Mouse (Mus musculus) natural killer cell, adult 2 months (primary cell): ENCODE measurements around the gene Inpp4a.

Experiments used
- DNase-seq, 2 experiments: peaks; one replicate each; pipeline ENCODE4 v3.0.0; 2022; ENCODE audit warnings: low spot score in 2 of 2

Gene Inpp4a

DNA sequence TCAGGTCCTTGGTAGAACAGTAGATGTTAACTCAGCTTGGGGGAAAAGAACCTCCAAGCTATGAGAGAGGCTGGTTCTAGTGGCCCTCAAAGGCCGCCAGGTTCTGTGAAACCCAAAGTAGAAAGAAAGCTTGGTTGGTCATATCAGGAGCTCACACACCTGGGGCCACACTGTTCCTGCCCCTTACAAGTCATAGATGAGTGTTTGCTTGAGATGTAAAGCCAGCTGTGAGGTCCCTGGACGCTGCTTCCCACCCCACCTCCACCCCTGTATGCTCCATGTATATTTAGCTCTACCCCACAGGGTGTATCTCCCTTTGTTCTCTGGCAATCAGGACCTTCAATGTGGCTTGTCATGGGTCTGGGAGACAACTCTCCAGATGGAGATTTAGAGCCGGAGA lies 109.0 kb downstream of the Inpp4a start:
- no peak for DNase-seq

GRCm38 (mm10) chr1:37409647-37410046 lies 110.0 kb downstream of the Inpp4a start:
- no peak for DNase-seq

DNA sequence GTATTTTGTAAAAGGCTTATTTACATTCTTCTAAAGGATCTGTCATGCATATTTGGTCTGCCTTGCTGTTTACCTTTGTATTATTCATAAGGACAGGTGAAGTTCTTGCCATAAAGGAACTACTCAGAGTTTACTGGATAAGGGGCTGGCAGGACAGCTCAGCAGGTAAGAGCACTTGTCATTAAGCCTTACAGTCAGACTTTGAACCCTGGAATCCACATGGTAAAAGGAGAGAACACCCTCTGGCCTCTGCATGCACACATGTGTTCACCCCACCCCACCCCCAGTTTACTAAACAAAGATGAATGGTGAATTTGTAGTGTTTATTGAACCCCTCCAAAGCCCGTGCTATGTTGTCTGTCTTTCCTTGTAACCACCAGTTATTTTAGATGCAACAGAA lies 115.7 kb downstream of the Inpp4a start:
- DNase-seq: no peak

DNA sequence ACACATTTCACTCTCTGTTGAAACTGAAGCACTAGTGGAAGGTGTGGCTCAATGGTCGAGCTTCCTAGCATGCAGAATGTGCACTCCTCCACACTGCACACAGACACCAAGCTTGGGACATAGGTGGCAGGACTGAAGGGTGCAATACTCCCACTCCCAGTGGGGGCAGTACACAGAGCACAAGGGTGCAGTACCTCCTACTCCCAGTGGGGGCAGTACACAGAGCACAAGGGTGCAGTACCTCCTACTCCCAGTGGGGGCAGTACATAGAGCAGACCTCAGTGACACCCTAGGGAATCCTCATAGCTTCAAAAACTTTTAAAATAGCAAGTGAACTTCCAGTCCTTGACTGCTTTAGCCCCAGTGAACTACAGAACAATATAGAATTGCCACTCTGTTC lies 119.8 kb downstream of the Inpp4a start:
- peak; percentile 89 for DNase-seq

DNA sequence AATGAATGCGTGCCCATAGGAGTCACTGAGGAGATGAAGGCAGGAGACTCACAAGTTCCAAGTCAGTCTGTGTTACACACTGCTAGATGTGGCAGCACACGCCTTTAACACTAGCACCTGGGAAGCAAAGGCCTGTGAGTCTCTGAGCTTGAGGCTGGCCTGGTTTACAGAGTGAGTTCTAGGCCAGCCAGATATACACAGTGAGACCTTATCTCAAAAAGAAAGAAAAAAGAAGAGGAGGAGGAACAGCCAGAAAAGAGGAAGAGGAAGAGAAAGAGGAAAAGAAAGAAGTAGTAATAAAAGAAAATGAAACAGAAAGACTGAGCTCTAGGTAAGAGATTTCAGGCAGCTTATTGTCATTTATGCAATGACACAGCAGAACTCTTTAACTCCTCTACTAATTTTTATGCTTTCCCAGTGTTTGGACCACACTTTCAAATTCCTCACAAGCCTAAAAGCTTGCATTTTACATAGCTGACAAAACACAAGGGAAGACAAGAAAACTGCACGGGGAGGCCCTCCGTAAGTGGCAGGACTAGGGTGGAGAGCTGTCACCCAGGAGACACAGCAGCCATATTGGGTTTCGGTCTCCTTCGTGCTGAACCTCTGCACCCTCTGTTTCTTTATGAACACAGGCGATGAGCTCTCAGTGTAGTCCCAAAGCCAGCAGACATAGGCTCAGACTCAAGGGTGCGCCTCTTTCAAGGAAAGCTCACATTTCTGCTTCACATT lies 127.6 kb downstream of the Inpp4a start:
- DNase-seq: no peak

DNA sequence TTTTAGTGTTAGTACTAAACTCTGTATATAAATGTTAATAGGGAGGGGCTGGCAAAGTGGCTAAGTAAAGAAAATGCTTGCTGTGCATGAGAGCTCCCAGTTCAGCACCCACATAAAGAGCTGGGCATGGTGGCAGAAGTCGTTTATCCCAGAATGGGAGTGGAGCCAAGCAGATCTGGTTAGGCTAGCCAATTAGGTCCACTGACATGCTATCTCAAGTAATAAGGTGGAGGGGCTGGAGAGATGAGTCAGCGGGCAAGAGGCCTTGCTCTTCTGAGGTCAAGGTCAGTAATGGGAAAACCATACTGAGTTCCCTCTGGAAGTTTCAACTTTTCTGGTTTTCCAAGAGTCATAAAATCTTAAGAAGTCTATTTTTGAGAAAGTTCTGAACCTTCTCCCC lies 129.2 kb downstream of the Inpp4a start:
- no peak for DNase-seq

DNA sequence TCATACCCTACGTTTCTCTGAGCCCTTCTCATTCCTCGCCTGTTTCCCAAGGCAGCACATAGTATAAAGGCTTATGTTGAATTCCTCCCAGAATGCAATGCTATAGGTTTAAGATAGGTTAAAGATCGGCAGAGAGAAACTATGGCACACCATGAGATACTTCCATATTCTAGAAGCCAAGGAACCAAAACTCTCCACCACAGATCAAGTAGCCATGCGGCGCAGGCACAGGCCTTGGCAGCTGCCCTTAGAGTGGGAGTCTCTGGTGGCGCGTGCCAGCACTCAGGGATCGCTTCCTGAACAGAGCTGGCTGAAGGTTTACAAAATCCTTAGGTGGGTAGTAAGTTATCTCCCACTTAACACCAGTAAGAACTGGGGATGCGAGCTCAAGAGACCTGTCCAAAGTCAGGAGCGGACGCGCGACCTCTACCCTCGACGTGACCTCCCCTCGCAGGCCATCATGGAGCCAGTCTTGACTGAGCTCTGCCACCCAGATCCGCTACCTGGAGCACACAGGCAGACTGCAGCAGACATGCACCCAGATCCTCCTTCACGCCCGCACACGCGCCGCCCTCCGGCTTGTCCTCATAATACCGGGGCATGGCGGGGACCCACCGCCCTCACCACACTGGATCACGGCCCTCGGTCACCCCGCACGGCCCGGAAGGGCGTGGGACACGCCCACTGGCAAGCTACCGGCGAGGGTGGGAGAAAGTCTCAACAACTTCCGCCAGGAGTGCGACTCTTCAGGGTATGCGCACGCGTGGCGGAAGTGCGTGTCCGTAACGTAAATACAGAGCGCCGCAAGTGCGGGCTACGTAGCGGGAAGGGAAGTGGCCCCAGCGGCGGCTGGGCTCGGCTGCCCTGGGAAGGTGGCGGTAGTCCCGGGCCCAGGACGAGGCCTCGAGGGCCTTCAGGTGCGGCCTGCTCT lies 130.0 kb downstream of the Inpp4a start, which contains the start of the genes Coa5 and Unc50:
Gene Coa5, minus strand, starts transcription at position 738 of the 931 bp plus-strand sequence.
Gene Unc50, plus strand, starts transcription at position 774 of the 931 bp plus-strand sequence.
- DNase-seq: peak; percentile 87 to 91

- DNase-seq: no peak
Measured at GRCm38 (mm10) chr1:37430297-37430840, 130.7 kb downstream of the Inpp4a start.

DNA sequence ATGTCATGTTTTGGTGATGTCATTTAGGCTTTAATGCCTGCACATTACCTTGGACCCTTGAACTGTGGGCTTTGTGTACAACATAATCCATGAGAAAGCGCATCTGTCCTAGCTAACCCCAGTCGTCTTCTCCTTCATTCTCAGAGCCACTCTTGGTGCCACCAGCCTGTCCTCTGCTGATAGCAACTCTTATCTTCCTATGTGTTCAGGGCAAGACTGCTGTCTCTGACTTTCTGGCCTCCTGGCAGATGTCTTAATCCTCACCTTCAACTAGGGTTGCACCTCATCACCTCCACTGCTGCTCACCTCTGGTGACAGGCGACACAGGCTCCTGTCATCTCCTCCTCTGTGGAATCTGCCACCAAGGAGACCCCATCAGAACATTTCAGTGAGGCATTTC lies 136.8 kb downstream of the Inpp4a start:
- no peak for DNase-seq

GRCm38 (mm10) chr1:37442848-37443835 lies 143.5 kb downstream of the Inpp4a start:
- no peak for DNase-seq

DNA sequence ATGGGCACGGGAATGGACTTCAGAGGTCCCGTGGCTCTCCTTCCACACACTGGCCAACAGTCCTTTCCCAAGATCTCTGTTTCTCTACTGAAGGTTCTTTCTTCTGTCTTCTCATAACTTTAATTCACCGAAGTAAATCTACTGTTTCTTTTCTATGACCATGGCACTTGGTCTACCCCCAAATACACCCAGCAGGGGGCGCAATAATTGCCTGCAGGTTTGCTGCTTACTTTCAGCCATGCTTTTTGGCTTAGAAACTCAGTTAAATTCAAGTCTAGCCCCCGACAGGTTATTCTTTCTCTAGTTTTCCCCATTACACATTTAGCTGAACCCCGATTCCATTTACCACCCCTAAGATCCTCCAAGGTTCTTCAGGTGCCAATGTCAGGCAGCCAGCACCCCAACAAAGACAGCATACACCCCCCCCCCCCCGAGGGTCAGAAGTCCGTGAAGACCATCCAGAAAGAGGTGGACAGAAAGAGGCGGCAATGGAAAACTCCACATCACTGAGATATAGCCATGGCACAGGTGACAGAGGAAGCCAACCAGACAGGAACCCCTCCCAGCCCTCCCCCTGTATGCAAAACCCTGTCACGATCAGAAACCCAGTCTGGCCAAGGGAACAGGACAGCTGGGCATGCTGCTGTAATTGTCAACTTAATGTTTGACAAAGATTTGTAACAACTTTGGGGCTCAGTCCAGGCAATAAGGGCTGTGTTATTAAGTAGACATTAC lies 148.9 kb downstream of the Inpp4a start:
- peak; percentile 55 to 76 for DNase-seq

- DNase-seq: no peak
Measured at GRCm38 (mm10) chr1:37451270-37451669, 151.6 kb downstream of the Inpp4a start.

DNA sequence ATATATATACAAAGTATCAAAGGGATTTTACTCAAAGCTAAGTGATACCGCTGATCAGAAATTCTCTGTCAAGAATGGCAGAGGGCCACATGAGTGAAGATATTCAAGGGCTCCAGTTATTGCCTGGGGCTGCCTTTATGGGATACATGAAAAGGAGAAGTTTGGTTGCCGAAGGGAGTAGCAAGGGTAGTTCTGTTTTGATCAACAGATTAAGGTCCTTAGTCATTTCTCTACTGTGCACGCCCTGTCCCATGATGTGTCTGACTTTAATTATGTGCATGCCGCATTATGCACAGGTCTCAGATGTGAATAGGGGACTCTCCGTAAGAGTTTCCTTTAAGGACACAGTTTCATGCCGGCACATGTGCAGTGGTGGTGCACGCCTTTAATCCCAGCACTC lies 157.9 kb downstream of the Inpp4a start:
- DNase-seq: no peak
